Mouse (Mus musculus) heart, adult 8-10 months (tissue): Measurements from ENCODE around the gene Tigit. TPM values are rescaled to one million over a fixed set of nuclear protein-coding genes. Genes with fewer than 3 reads are reported as not detected.
A peak's percentile ranks its signal among the peaks of the same experiment; 100 is the strongest.

Experiments used
- DNase-seq: peaks from one replicate; pipeline ENCODE4 v3.0.0; 2022; ENCODE audit warnings: low spot score
- total RNA-seq, 4 experiments: library from RNA; stranded (reverse); gene quantifications; 2 replicates each; pipeline ENCODE4 v1.2.4; 2022

The Tigit gene
- not detected for total RNA-seq

GRCm38 (mm10) chr16:43663978-43664579 lies at the start of gene Tigit:
Tigit (minus strand) TSS chr16:43664146.
- DNase-seq = no peak

- DNase-seq = no peak
Measured at GRCm38 (mm10) chr16:43711361-43711760, 47.4 kb upstream of the Tigit start.

DNA sequence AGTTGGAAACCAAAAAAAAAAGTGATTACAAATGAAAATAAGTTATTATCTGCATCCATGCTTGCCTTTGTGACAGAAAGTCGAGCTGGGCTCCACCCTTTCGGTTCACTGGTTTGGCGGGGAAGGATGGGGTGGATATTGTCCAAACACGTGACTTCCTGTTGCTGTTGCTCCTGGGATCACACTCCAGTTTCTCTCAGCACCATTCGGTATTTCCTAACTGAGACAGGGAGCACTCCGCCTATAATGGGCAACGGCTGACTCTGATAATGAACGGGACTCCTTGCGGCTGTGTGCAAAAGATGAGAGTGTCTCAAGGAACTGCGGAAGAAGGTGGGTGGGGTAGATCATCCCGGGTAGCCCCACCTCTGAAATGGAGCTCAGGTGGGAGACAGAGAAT lies 46.7 kb upstream of the Tigit start:
- DNase-seq = peak; percentile 84

DNA sequence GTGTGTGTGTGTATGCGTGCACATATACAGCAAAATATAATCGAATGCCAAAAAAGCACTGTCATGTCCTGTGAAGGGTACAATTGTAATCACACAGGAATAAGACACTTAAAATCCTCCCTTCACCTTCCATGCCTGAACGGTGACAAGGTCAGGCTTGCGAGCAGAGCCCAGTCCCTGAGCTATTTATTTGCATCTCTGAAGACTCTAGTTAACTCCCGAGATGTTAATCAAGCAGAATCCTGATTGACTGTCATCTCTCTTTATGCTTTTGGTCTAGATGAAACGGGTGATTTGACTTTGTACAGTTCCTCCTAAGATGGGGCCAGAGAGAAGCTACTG lies 46.2 kb upstream of the Tigit start:
- DNase-seq = no peak

- peak; percentile 3 for DNase-seq
Measured at GRCm38 (mm10) chr16:43709432-43710133, 45.6 kb upstream of the Tigit start.

DNA sequence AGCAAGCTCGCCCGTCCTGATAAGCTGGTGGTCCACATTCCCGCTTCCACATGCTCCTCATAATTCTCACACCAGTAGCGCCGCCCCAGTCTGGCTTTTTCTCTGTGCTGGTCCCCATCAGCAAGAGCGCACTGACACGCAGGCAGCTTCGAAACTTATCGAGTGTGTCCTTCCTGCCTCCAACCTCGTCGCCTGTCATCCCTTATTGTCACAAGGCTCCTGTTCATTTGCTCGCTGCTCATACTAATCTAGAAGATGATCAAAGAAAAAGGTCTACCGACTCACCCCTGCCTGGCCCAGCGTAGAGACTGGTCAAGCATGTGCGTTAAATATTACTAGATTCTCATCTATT lies 45.1 kb upstream of the Tigit start:
- DNase-seq = peak; percentile 3

GRCm38 (mm10) chr16:43708335-43709061 lies 44.6 kb upstream of the Tigit start:
- DNase-seq = no peak

DNA sequence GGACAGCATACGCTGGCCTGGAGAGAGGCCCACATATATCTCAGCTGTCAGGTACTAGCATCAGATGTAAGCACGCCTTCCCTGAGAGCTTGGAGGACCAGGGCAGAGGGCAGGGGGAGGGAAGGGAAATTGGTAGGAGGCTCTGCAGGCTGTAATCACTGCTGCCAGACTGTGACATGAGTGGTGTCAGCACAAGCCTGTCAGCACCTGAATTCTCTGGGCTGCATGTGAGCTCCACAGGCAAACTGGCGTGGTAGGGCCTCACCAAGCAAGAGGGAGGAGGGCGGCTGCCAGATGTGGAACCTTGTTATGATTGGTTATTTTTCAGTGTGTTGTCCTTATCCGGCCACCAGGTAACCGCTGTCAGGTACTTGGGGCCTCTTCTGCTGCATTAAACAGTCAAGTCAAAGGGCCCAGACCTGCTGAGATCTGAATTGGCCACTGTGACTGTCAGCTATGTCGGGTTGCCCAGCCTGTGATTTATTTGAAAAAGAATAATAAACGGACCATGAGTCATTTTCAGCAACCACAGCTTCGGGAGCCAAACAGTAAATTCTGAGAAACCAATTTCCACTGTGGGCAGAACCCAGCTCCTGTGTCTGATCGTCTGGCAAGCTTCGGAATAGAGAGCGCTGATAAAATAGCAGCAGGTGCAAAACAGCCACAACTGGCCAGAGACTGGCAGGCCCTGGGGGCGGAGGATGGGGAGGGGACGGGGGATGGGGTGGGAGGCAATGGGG lies 38.0 kb upstream of the Tigit start:
- DNase-seq = peak; percentile 43

GRCm38 (mm10) chr16:43700575-43700974 lies 36.6 kb upstream of the Tigit start:
- no peak for DNase-seq

GRCm38 (mm10) chr16:43698735-43699649 lies 35.0 kb upstream of the Tigit start:
- DNase-seq = no peak

- no peak for DNase-seq
Measured at GRCm38 (mm10) chr16:43697772-43698171, 33.8 kb upstream of the Tigit start.

- no peak for DNase-seq
Measured at GRCm38 (mm10) chr16:43695852-43696251, 31.9 kb upstream of the Tigit start.

- DNase-seq = no peak
Measured at GRCm38 (mm10) chr16:43694104-43694503, 30.2 kb upstream of the Tigit start.

DNA sequence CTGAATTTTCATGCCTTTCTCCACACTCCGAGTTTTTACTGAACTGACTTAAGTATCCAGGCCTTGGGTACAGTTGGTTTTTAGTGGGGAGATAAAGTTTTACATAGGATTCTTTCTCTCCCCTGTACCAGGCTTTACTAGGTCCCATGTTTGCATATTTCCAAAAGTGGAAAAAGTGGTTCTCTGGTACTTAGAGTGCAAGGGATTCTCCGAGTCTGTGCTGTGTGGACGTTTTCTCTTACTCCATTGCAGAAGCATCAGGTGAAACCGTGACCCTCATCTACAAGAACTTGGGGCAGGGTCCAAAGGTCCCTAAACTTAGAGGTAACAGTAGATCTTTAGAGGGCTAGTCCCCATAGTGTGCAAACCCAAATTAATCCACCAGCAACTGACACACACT lies 28.7 kb upstream of the Tigit start:
- DNase-seq = no peak

- no peak for DNase-seq
Measured at GRCm38 (mm10) chr16:43691741-43692140, 27.8 kb upstream of the Tigit start.

DNA sequence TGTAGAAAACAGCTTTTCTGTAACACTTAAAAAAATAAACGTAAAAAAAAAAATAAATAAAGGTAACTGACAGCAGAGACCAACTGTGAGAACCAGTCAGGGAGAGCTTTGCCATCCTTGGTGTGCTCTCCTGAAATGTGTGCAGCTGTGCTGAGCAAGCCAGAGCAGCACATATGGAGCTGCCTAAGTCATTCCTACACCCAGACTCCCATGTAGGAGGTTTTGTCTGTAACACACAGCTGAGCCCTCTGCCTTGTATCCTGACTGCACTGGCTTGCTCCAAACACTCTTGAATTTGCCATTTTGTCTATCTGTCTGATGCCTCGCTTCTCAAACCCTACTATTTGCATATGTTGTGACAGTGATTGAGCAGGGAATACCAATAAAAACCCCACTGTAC lies 27.0 kb upstream of the Tigit start:
- DNase-seq = no peak

DNA sequence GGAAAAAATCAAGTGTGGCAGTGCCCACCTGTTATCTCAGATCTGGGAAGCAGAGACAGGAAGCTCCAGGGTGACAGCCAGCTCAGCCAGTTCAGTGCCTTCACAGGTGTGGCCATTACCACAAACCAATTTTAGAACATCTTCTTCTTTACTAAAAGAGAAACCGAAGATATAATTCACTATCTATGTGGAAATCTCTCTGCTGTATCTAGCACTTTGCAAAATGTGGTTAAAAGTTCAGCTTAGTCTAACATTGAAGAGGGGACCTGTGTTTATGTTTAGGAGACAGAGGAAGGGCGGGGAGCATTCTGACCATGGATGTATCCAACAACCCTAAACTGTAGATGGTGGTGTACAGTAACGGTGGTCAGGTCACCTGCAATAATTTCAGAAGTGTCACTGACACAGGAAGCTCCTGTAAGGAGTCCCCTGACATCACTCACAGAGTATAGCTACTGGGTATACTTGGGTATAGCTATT lies 26.3 kb upstream of the Tigit start:
- DNase-seq = no peak

DNA sequence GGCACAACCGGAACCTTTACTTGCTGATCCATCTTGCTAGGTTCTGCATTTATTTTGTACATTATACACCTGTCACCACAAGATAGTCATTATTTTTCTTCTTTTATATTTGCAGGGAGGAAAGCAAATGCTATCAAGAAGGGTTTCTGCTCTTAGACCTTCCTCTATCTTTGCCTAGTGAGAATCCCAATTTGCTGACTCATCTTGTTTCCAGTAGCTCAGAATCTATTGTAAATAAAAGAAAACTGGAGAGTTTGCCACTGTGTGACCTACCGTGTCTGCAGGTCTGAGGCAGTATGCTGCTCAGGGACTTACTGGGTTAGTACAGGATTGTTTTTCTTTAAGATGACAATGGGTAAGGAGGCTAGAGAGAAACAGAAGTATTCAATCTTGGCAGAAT lies 24.0 kb upstream of the Tigit start:
- DNase-seq = no peak

DNA sequence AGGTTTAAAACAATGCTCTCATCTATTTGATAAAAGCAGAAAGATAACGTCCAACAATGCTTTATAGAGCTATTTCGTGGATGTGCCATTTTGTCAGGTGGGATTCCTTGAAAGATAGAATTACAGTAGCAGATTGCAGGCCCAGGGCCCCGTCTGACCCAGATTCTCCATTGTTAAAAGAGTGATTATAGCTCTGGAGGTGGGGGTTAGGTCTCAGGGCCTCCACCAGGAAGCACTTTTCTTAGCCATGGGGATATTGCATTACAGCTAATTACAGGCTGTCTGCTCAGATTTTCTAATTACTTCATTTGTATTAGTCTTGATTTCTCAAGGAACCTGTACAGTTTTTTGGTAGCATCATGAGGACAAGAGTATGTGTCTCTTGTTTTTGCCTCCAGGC lies 10.5 kb upstream of the Tigit start:
- no peak for DNase-seq

- DNase-seq = no peak
Measured at GRCm38 (mm10) chr16:43672697-43673096, 8.8 kb upstream of the Tigit start.

DNA sequence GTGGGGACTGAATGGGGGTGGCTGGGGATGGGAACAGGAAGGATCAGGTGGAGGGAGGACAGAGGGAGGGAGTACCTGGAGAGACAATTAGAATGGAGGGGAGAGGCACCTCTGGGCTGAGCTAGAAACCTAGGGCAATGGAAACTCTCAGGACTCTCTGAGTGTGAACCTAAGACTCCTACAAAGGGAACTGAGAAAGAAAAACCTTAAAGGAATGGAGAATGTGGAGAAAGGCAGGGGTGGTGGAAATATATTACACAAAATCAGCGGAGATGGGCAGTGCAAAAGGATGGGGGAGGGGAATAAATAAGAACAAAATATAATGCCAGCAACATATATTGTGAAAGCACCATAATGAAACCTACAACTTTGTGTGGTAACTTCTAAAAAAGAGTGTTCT lies 8.0 kb upstream of the Tigit start:
- DNase-seq = no peak
